Mouse (Mus musculus): Measurements from ENCODE around the gene Slitrk5. TPM values are rescaled to one million over a fixed set of nuclear protein-coding genes. Genes with fewer than 3 reads are reported as not detected.

The Slitrk5 gene
- 17.1 and 17.5 TPM in 2 replicates for polyA plus RNA-seq (2014; fragmentation: Nextera tagmentation; extraction: Ambion mirVana)

GRCm38 (mm10) chr14:111674664-111675147 is at the start of gene Slitrk5:
Gene Slitrk5 (plus strand): TSS chr14:111675097.
- H3K27me3 ChIP-seq (ENCODE audit: control insufficient read depth, insufficient read depth, low read length) = peaks cover 10% of the 10 kb centered on the region
- H3K27ac ChIP-seq (ENCODE audit: low read depth, low read length) = peak within 1 kb of the TSS; percentile 85
- H3K4me1 ChIP-seq (ENCODE audit: control insufficient read depth, insufficient read depth, low read length) = no peaks in the 10 kb centered on the region
- under 1% methylated on average over 22 of the region's 22 CpGs for WGBS (ENCODE audit: insufficient replicate concordance)
- peak; percentile 68 for ATAC-seq (replicated peaks; ENCODE audit: insufficient number of reproducible peaks, low FRiP score, low TSS enrichment)
- peak within 1 kb of the TSS; percentile 90 for H3K9ac ChIP-seq (ENCODE audit: low read depth, low read length)
- H3K4me2 ChIP-seq = peak within 1 kb of the TSS; percentile 80
- H3K9me3 ChIP-seq (replicated peaks; ENCODE audit: control insufficient read depth, low read length) = no peaks in the 10 kb centered on the region
- H3K4me3 ChIP-seq (ENCODE audit: low read depth, low read length) = peak within 1 kb of the TSS; percentile 69
- no peaks in the 10 kb centered on the region for H3K36me3 ChIP-seq (ENCODE audit: control insufficient read depth, insufficient read depth, low read length)

GRCm38 (mm10) chr14:111672942-111673341 is 2.0 kb upstream of the Slitrk5 start:
- no peak for ATAC-seq (replicated peaks; ENCODE audit: insufficient number of reproducible peaks, low FRiP score, low TSS enrichment)
- 40% methylated on average over 1 of the region's 1 CpGs for WGBS (ENCODE audit: insufficient replicate concordance)

GRCm38 (mm10) chr14:111675211-111676165 is 591 bp downstream of the Slitrk5 start:
- WGBS (ENCODE audit: insufficient replicate concordance) = under 1% methylated on average over 67 of the region's 94 CpGs
- Histone ChIP-seq H3K36me3 (ENCODE audit: control insufficient read depth, insufficient read depth, low read length) (no peaks in the 10 kb centered on the region), H3K9me3 (replicated peaks; ENCODE audit: control insufficient read depth, low read length) (no peaks in the 10 kb centered on the region), H3K4me1 (ENCODE audit: control insufficient read depth, insufficient read depth, low read length) (no peaks in the 10 kb centered on the region), H3K4me2 (peak overlapping the region; percentile 80), H3K27ac (ENCODE audit: low read depth, low read length) (peak overlapping the region; percentile 85), H3K9ac (ENCODE audit: low read depth, low read length) (peak overlapping the region; percentile 90), H3K4me3 (ENCODE audit: low read depth, low read length) (peak overlapping the region; percentile 69), H3K27me3 (ENCODE audit: control insufficient read depth, insufficient read depth, low read length) (peaks cover 18% of the 10 kb centered on the region)
- ATAC-seq (replicated peaks; ENCODE audit: insufficient number of reproducible peaks, low FRiP score, low TSS enrichment) = peak; percentile 67

More at GRCm38 (mm10) chr14:111672942-111673341, 2.0 kb upstream of the Slitrk5 start:
- Histone ChIP-seq H3K36me3 (ENCODE audit: control insufficient read depth, insufficient read depth, low read length) (no peaks in the 10 kb centered on the region), H3K9ac (ENCODE audit: low read depth, low read length) (no peak overlapping the region), H3K4me1 (ENCODE audit: control insufficient read depth, insufficient read depth, low read length) (no peaks in the 10 kb centered on the region), H3K27me3 (ENCODE audit: control insufficient read depth, insufficient read depth, low read length) (peaks cover 8% of the 10 kb centered on the region), H3K27ac (ENCODE audit: low read depth, low read length) (no peak overlapping the region), H3K4me2 (no peak overlapping the region), H3K4me3 (ENCODE audit: low read depth, low read length) (no peak overlapping the region), H3K9me3 (replicated peaks; ENCODE audit: control insufficient read depth, low read length) (no peaks in the 10 kb centered on the region)

- H3K27ac ChIP-seq (ENCODE audit: low read depth, low read length) = peak overlapping the region; percentile 85
- peaks cover 23% of the 10 kb centered on the region for H3K27me3 ChIP-seq (ENCODE audit: control insufficient read depth, insufficient read depth, low read length)
- H3K4me3 ChIP-seq (ENCODE audit: low read depth, low read length) = peak overlapping the region; percentile 69
- under 1% methylated on average over 19 of the region's 19 CpGs for WGBS (ENCODE audit: insufficient replicate concordance)
- no peaks in the 10 kb centered on the region for H3K36me3 ChIP-seq (ENCODE audit: control insufficient read depth, insufficient read depth, low read length)
- peak overlapping the region; percentile 90 for H3K9ac ChIP-seq (ENCODE audit: low read depth, low read length)
- H3K4me2 ChIP-seq = peak overlapping the region; percentile 80
- no peaks in the 10 kb centered on the region for H3K9me3 ChIP-seq (replicated peaks; ENCODE audit: control insufficient read depth, low read length)
- ATAC-seq (replicated peaks; ENCODE audit: insufficient number of reproducible peaks, low FRiP score, low TSS enrichment) = peak; percentile 50
- H3K4me1 ChIP-seq (ENCODE audit: control insufficient read depth, insufficient read depth, low read length) = no peaks in the 10 kb centered on the region
Measured at GRCm38 (mm10) chr14:111676166-111676581, 1.3 kb downstream of the Slitrk5 start.

GRCm38 (mm10) chr14:111676851-111677291 is 2.0 kb downstream of the Slitrk5 start:
- H3K9me3 ChIP-seq (replicated peaks; ENCODE audit: control insufficient read depth, low read length) = no peaks in the 10 kb centered on the region
- no peak for ATAC-seq (replicated peaks; ENCODE audit: insufficient number of reproducible peaks, low FRiP score, low TSS enrichment)
- no peak overlapping the region for H3K27ac ChIP-seq (ENCODE audit: low read depth, low read length)
- peak overlapping the region; percentile 90 for H3K9ac ChIP-seq (ENCODE audit: low read depth, low read length)
- no peaks in the 10 kb centered on the region for H3K4me1 ChIP-seq (ENCODE audit: control insufficient read depth, insufficient read depth, low read length)
- no peaks in the 10 kb centered on the region for H3K36me3 ChIP-seq (ENCODE audit: control insufficient read depth, insufficient read depth, low read length)
- peaks cover 23% of the 10 kb centered on the region for H3K27me3 ChIP-seq (ENCODE audit: control insufficient read depth, insufficient read depth, low read length)
- peak overlapping the region; percentile 80 for H3K4me2 ChIP-seq
- under 1% methylated on average over 18 of the region's 18 CpGs for WGBS (ENCODE audit: insufficient replicate concordance)
- peak overlapping the region; percentile 69 for H3K4me3 ChIP-seq (ENCODE audit: low read depth, low read length)

- Histone ChIP-seq H3K36me3 (ENCODE audit: control insufficient read depth, insufficient read depth, low read length) (no peaks in the 10 kb centered on the region), H3K27ac (ENCODE audit: low read depth, low read length) (no peak overlapping the region), H3K9me3 (replicated peaks; ENCODE audit: control insufficient read depth, low read length) (no peaks in the 10 kb centered on the region), H3K27me3 (ENCODE audit: control insufficient read depth, insufficient read depth, low read length) (peaks cover 23% of the 10 kb centered on the region), H3K4me2 (peak overlapping the region; percentile 80), H3K9ac (ENCODE audit: low read depth, low read length) (peak overlapping the region; percentile 90), H3K4me1 (ENCODE audit: control insufficient read depth, insufficient read depth, low read length) (no peaks in the 10 kb centered on the region), H3K4me3 (ENCODE audit: low read depth, low read length) (peak overlapping the region; percentile 69)
- ATAC-seq (replicated peaks; ENCODE audit: insufficient number of reproducible peaks, low FRiP score, low TSS enrichment) = no peak
- 4% methylated on average over 17 of the region's 17 CpGs for WGBS (ENCODE audit: insufficient replicate concordance)
Measured at GRCm38 (mm10) chr14:111677361-111678070, 2.6 kb downstream of the Slitrk5 start.

- Histone ChIP-seq H3K27me3 (ENCODE audit: control insufficient read depth, insufficient read depth, low read length) (peaks cover 23% of the 10 kb centered on the region), H3K27ac (ENCODE audit: low read depth, low read length) (no peak overlapping the region)
Measured at GRCm38 (mm10) chr14:111680271-111680670, 5.4 kb downstream of the Slitrk5 start.

GRCm38 (mm10) chr14:111681092-111681708 is 6.3 kb downstream of the Slitrk5 start:
- H3K27me3 ChIP-seq (ENCODE audit: control insufficient read depth, insufficient read depth, low read length) = peaks cover 23% of the 10 kb centered on the region
- 1% methylated on average over 38 of the region's 38 CpGs for WGBS (ENCODE audit: insufficient replicate concordance)
- H3K4me1 ChIP-seq (ENCODE audit: control insufficient read depth, insufficient read depth, low read length) = no peaks in the 10 kb centered on the region
- peak overlapping the region; percentile 95 for H3K4me2 ChIP-seq
- H3K27ac ChIP-seq (ENCODE audit: low read depth, low read length) = no peak overlapping the region
- no peaks in the 10 kb centered on the region for H3K9me3 ChIP-seq (replicated peaks; ENCODE audit: control insufficient read depth, low read length)
- no peaks in the 10 kb centered on the region for H3K36me3 ChIP-seq (ENCODE audit: control insufficient read depth, insufficient read depth, low read length)
- peak overlapping the region; percentile 60 for H3K4me3 ChIP-seq (ENCODE audit: low read depth, low read length)
- peak; percentile 62; the same call in 1 of the 2 replicates for ATAC-seq (replicated peaks; ENCODE audit: insufficient number of reproducible peaks, low FRiP score, low TSS enrichment)
- H3K9ac ChIP-seq (ENCODE audit: low read depth, low read length) = peak overlapping the region; percentile 69

More at GRCm38 (mm10) chr14:111680271-111680670, 5.4 kb downstream of the Slitrk5 start:
- Histone ChIP-seq H3K4me3 (ENCODE audit: low read depth, low read length) (no peak overlapping the region), H3K9ac (ENCODE audit: low read depth, low read length) (no peak overlapping the region), H3K9me3 (replicated peaks; ENCODE audit: control insufficient read depth, low read length) (no peaks in the 10 kb centered on the region), H3K36me3 (ENCODE audit: control insufficient read depth, insufficient read depth, low read length) (no peaks in the 10 kb centered on the region), H3K4me2 (peak overlapping the region; percentile 95), H3K4me1 (ENCODE audit: control insufficient read depth, insufficient read depth, low read length) (no peaks in the 10 kb centered on the region)
- ATAC-seq (replicated peaks; ENCODE audit: insufficient number of reproducible peaks, low FRiP score, low TSS enrichment) = no peak
- 57% methylated on average over 8 of the region's 8 CpGs for WGBS (ENCODE audit: insufficient replicate concordance)

All from heart, embryonic 11.5 days (tissue).